Mouse (Mus musculus): ENCODE measurements around the gene Rfesd. TPM values are rescaled to one million over a fixed set of nuclear protein-coding genes. Genes with fewer than 3 reads are reported as not detected.

Gene Rfesd
- polyA plus RNA-seq, 1 experiment from 2014 or later: 23.5 TPM

- Histone ChIP-seq H3K4me3 (replicated peaks; ENCODE audit: low read length) (no peak overlapping the region), H3K9ac (ENCODE audit: low read length) (no peak overlapping the region), H3K9me3 (replicated peaks; ENCODE audit: control insufficient read depth, low read length) (no peaks in the 10 kb centered on the region), H3K4me2 (ENCODE audit: low read depth, low read length) (no peak overlapping the region), H3K4me1 (ENCODE audit: control insufficient read depth, insufficient read depth, low read length) (peaks cover 2% of the 10 kb centered on the region; the same call in 1 of the 2 replicates), H3K36me3 (ENCODE audit: control insufficient read depth, insufficient read depth, low read length) (no peaks in the 10 kb centered on the region), H3K27ac (ENCODE audit: low read length) (no peak overlapping the region), H3K27me3 (ENCODE audit: control insufficient read depth, insufficient read depth, low read length) (no peaks in the 10 kb centered on the region)
- no peak for ATAC-seq (ENCODE audit: insufficient read depth, low FRiP score)
These were observed 63.0 kb downstream of the Rfesd start for GRCm38 (mm10) chr13:75955357-75955992.

Other genes starting within 250 kb of the Rfesd start
- gene Glrx, start 178.9 kb downstream of the Rfesd start, polyA plus RNA-seq (2015; fragmentation: Nextera tagmentation; extraction: Ambion mirVana): 99.8 and 113 TPM in 2 replicates
- gene Rhobtb3, start 74.8 kb downstream of the Rfesd start, polyA plus RNA-seq (2015; fragmentation: Nextera tagmentation; extraction: Ambion mirVana): 17.6 and 20.0 TPM in 2 replicates
- gene Spata9, start 51.6 kb downstream of the Rfesd start, polyA plus RNA-seq (2015; fragmentation: Nextera tagmentation; extraction: Ambion mirVana): 0.35 and 0.57 TPM in 2 replicates
- gene Gpr150, start 38.3 kb upstream of the Rfesd start, polyA plus RNA-seq (2015; fragmentation: Nextera tagmentation; extraction: Ambion mirVana): 0.12 and 0.47 TPM in 2 replicates
- 7.5 and 8.2 TPM in 2 replicates for gene Arsk, start 79.9 kb upstream of the Rfesd start, polyA plus RNA-seq (2015; fragmentation: Nextera tagmentation; extraction: Ambion mirVana)
- gene Ttc37, start 80.0 kb upstream of the Rfesd start, polyA plus RNA-seq (2015; fragmentation: Nextera tagmentation; extraction: Ambion mirVana): 14.6 and 16.0 TPM in 2 replicates

Data from stomach, embryonic 16.5 days (tissue).